Mouse (Mus musculus): ENCODE results near the gene Myh10.

GRCm38 (mm10) chr11:68682136-68682806 lies 9.1 kb upstream of the Myh10 start:
- TF ChIP-seq CTCF (IDR thresholded peaks at IDR 0.05; ENCODE audit: low read depth) = peak; percentile 43
- no peak for TF ChIP-seq EP300 (IDR thresholded peaks at IDR 0.05; ENCODE audit: low read depth)
